Mouse (Mus musculus): ENCODE data around the gene Rtf2. TPM values are rescaled to one million over a fixed set of nuclear protein-coding genes. Genes with fewer than 3 reads are reported as not detected.

Gene Rtf2
- total and polyA plus RNA-seq, 3 experiments, result 22.3 to 28.6 (median 27.2) TPM

DNA sequence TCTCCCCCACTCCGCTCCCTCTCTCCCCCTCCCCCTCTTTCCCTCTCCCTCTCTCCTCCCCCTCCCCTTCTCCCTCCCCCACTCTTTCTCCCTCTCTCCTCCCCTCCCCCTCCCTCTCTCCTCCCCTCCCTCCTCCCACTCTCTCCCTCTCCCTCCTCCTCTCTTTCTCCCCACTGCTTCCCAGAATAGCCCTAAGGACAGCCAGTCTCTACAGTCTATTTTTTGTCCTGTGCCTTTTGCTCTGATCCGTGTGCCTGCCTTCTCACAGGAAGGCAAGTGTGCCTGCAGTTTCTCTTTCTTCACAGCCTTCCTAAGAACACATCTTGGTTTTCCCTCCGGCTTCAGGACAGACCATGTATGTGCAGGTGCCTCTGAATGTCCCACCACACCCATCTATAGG lies 37.0 kb downstream of the Rtf2 start:
- TF ChIP-seq CTCF (IDR thresholded peaks at IDR 0.05) (no peak), EP300 (IDR thresholded peaks at IDR 0.05; ENCODE audit: insufficient read depth, low read depth, low read length) (no peak), POLR2A (IDR thresholded peaks at IDR 0.05; ENCODE audit: insufficient read depth, low read depth, low read length) (0 out of 2 replicates have a peak, but pooled peaks have one; percentile 22)
- H3K27me3 ChIP-seq (ENCODE audit: control insufficient read depth, insufficient read depth, low read length), result no peaks in the 10 kb centered on the region
- no peaks in the 10 kb centered on the region for H3K36me3 ChIP-seq (ENCODE audit: control insufficient read depth, insufficient read depth, low read length)
- H3K4me1 ChIP-seq (ENCODE audit: control insufficient read depth, insufficient read depth, low read length), result no peaks in the 10 kb centered on the region
- H3K4me3 ChIP-seq, result peak overlapping the region; percentile 40
- 8% methylated on average over 3 of the region's 3 CpGs for WGBS
- H3K9ac ChIP-seq (ENCODE audit: low read depth, low read length), result peak overlapping the region; percentile 44
- DNase-seq, result no peak
- no peaks in the 10 kb centered on the region for H3K79me2 ChIP-seq (replicated peaks; ENCODE audit: control insufficient read depth, insufficient read depth, low read length)
- H3K27ac ChIP-seq, result peak overlapping the region; percentile 63
- intact Hi-C loops (cut with DNase I), result loop anchor here (5.0 to 10.0 kb wide), 4 partner anchors 297 to 607 kb away; no protein-coding TSS in a partner anchor

DNA sequence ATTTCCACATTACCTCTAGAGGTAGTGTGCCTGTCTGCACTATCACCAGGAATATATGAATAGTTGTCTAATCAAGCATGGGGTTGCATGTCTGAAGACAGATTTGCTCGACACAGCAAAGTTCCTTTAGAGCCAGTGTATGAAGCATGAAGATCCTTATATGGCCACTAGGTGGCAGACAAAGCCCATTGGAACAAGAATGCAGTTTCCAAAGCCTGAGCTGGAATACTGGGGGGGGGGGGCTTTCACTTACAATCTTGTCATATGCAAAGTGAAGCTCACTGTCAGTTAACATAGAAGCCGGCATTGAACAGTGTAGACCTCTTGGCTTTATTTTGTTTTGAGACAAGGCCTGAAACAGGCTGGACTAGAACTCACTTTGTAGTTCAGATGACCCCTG lies 37.5 kb downstream of the Rtf2 start:
- H3K9ac ChIP-seq (ENCODE audit: low read depth, low read length), result peak overlapping the region; percentile 44
- intact Hi-C loops (cut with DNase I), result loop anchor here (1.0 to 10.0 kb wide), 5 partner anchors 23 to 607 kb away; no protein-coding TSS in a partner anchor
- H3K4me1 ChIP-seq (ENCODE audit: control insufficient read depth, insufficient read depth, low read length), result no peaks in the 10 kb centered on the region
- no peaks in the 10 kb centered on the region for H3K79me2 ChIP-seq (replicated peaks; ENCODE audit: control insufficient read depth, insufficient read depth, low read length)
- no peaks in the 10 kb centered on the region for H3K27me3 ChIP-seq (ENCODE audit: control insufficient read depth, insufficient read depth, low read length)
- peak overlapping the region; percentile 40 for H3K4me3 ChIP-seq
- peak in 1 of 2 experiments; percentile 21 for DNase-seq
- WGBS, result 1% methylated on average over 2 of the region's 2 CpGs
- H3K27ac ChIP-seq, result peak overlapping the region; percentile 63
- no peaks in the 10 kb centered on the region for H3K36me3 ChIP-seq (ENCODE audit: control insufficient read depth, insufficient read depth, low read length)
- no peak for TF ChIP-seq POLR2A (IDR thresholded peaks at IDR 0.05; ENCODE audit: insufficient read depth, low read depth, low read length)
- TF ChIP-seq EP300 (IDR thresholded peaks at IDR 0.05; ENCODE audit: insufficient read depth, low read depth, low read length), result no peak
- TF ChIP-seq CTCF (IDR thresholded peaks at IDR 0.05), result peak; percentile 81

DNA sequence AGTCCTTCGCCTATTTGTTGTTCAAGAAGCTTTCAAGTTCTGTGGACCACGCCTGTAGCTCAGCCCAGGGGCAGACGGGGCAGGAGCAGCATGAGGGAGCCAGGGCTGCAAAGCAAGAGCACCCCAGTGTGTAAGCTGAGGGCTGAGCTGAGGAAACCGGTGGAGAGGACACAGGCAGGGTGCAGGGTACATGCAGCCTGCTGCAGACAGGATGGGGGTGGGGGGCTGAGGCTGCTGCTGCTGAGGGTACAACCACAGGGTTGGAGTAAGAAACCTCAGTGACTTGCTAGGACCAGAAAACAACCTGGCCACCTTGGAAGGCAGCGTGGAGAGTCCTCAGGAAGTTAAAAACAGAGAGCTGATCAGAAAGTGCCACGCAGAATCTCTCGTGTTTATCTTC lies 39.9 kb downstream of the Rtf2 start:
- Histone ChIP-seq H3K79me2 (replicated peaks; ENCODE audit: control insufficient read depth, insufficient read depth, low read length) (no peaks in the 10 kb centered on the region), H3K27me3 (ENCODE audit: control insufficient read depth, insufficient read depth, low read length) (no peaks in the 10 kb centered on the region), H3K27ac (no peak overlapping the region), H3K4me1 (ENCODE audit: control insufficient read depth, insufficient read depth, low read length) (no peaks in the 10 kb centered on the region), H3K4me3 (no peak overlapping the region), H3K9ac (ENCODE audit: low read depth, low read length) (no peak overlapping the region), H3K36me3 (ENCODE audit: control insufficient read depth, insufficient read depth, low read length) (no peaks in the 10 kb centered on the region)
- TF ChIP-seq CTCF (IDR thresholded peaks at IDR 0.05), result no peak
- DNase-seq, result no peak
- intact Hi-C loops (cut with DNase I), result no loop called here
- 61% methylated on average over 7 of the region's 7 CpGs for WGBS

DNA sequence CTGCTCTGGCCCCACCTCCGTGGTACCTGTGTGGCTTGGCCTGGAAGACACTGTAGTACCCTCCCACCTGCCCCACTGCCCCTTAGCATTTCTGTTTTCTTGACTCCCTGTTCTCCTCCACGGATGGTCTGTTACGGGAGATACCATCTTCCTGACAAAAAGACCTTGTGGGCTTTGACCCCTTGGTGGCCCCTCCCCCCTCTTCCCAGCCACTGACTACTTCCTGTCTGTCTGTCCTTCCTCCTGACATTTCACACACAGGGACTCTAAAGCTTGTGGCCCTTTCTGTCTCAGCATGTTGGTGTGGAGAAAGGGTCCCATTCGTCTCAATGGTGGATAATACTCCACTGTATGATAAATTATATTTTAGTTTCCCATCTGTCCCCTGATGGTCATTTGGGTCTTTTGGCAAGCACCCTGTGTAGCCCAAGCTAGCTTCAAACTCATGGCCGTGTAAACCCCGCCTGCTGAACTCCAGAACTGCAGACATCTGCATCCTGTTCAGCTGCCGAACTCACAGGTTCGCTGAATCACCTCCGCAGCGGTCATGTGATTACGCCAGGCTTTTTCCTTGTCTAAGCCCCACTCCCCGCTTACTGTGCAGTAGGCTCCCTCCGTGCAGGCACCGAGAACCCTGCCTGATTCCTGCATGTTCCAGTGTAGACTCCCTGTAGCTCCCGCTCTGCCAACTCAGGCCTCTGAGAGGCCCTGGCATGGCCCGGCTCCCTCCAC lies 41.5 kb downstream of the Rtf2 start:
- Histone ChIP-seq H3K79me2 (replicated peaks; ENCODE audit: control insufficient read depth, insufficient read depth, low read length) (no peaks in the 10 kb centered on the region), H3K4me3 (no peak overlapping the region), H3K9ac (ENCODE audit: low read depth, low read length) (no peak overlapping the region), H3K27ac (no peak overlapping the region), H3K27me3 (ENCODE audit: control insufficient read depth, insufficient read depth, low read length) (no peaks in the 10 kb centered on the region), H3K36me3 (ENCODE audit: control insufficient read depth, insufficient read depth, low read length) (no peaks in the 10 kb centered on the region), H3K4me1 (ENCODE audit: control insufficient read depth, insufficient read depth, low read length) (no peaks in the 10 kb centered on the region)
- no peak for TF ChIP-seq CTCF (IDR thresholded peaks at IDR 0.05)
- no peak for TF ChIP-seq POLR2A (IDR thresholded peaks at IDR 0.05; ENCODE audit: insufficient read depth, low read depth, low read length)
- TF ChIP-seq EP300 (IDR thresholded peaks at IDR 0.05; ENCODE audit: insufficient read depth, low read depth, low read length), result no peak
- 66% methylated on average over 16 of the region's 16 CpGs for WGBS
- no peak for DNase-seq
- intact Hi-C loops (cut with DNase I), result no loop called here

DNA sequence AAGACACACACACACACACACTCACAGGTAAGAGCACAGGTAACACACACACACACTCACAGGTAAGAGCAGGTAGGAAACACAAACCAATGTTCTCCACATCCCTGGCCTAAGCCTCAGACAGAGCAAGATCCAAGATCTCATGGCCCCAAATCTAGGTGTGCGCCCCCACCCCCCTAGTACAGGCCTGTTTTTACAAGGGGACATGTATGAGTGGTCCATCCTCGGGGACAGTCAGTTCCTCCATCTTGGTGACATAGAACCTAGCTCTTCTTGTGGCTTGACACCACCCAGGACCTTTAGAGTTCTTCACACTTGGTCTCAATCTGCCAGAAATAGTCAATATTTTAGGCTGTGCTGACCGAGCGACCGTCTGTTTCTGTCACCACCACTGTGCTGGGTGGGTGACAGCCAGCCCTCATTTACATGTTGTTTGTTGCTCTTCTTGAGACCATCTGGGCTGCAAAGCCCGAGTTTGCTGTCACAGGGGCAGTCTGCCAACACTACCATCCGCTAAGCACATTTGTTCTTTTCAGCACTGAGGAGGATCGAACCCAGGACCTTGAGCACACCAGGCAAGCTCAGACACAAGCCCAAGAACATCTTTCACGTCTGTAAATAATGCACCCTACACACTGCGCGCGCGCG lies 43.5 kb downstream of the Rtf2 start:
- Histone ChIP-seq H3K9ac (ENCODE audit: low read depth, low read length) (no peak overlapping the region), H3K36me3 (ENCODE audit: control insufficient read depth, insufficient read depth, low read length) (no peaks in the 10 kb centered on the region), H3K27me3 (ENCODE audit: control insufficient read depth, insufficient read depth, low read length) (no peaks in the 10 kb centered on the region), H3K27ac (no peak overlapping the region), H3K4me3 (no peak overlapping the region), H3K4me1 (ENCODE audit: control insufficient read depth, insufficient read depth, low read length) (no peaks in the 10 kb centered on the region), H3K79me2 (replicated peaks; ENCODE audit: control insufficient read depth, insufficient read depth, low read length) (no peaks in the 10 kb centered on the region)
- no peak for TF ChIP-seq CTCF (IDR thresholded peaks at IDR 0.05)
- TF ChIP-seq EP300 (IDR thresholded peaks at IDR 0.05; ENCODE audit: insufficient read depth, low read depth, low read length), result no peak
- no peak for TF ChIP-seq POLR2A (IDR thresholded peaks at IDR 0.05; ENCODE audit: insufficient read depth, low read depth, low read length)
- WGBS, result 83% methylated on average over 14 of the region's 14 CpGs
- DNase-seq, result no peak
- intact Hi-C loops (cut with DNase I), result no loop called here

DNA sequence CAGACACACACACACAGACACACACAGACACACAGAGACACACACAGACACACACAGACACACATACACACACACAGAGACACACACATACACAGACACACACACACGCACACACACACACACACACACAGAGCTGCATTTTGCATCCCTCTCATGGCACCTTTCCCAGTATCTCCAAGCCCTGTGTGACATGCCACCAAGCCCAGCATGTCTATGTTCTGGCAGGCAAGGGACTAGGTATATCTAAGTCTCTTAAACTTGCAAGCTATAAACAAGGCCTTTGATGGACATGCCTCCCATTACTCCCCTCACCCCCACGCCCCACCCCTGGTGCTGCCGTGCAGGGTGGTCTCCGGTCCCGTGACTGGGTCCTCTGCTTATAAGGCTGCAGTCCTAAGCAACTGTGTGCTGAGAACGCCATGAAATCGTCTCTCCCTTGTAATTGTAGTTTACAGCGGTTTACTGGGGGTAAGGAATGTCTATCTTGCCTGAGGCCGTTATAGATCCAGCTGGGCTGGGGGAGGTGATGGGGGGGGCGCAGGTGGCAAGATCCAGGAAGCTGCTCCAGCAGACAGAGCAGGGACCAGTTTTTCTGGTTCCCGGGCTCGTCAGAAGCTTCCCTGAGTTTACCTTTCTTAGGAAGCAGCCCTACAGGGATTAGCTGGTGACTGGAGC lies 44.5 kb downstream of the Rtf2 start:
- intact Hi-C loops (cut with DNase I), result no loop called here
- H3K9ac ChIP-seq (ENCODE audit: low read depth, low read length), result no peak overlapping the region
- no peaks in the 10 kb centered on the region for H3K79me2 ChIP-seq (replicated peaks; ENCODE audit: control insufficient read depth, insufficient read depth, low read length)
- H3K27me3 ChIP-seq (ENCODE audit: control insufficient read depth, insufficient read depth, low read length), result no peaks in the 10 kb centered on the region
- H3K4me1 ChIP-seq (ENCODE audit: control insufficient read depth, insufficient read depth, low read length), result no peaks in the 10 kb centered on the region
- DNase-seq, result no peak
- no peaks in the 10 kb centered on the region for H3K36me3 ChIP-seq (ENCODE audit: control insufficient read depth, insufficient read depth, low read length)
- no peak overlapping the region for H3K4me3 ChIP-seq
- H3K27ac ChIP-seq, result no peak overlapping the region
- TF ChIP-seq EP300 (IDR thresholded peaks at IDR 0.05; ENCODE audit: insufficient read depth, low read depth, low read length) (no peak), POLR2A (IDR thresholded peaks at IDR 0.05; ENCODE audit: insufficient read depth, low read depth, low read length) (no peak), CTCF (IDR thresholded peaks at IDR 0.05) (no peak)
- WGBS, result 56% methylated on average over 12 of the region's 12 CpGs
